Mouse (Mus musculus): ENCODE measurements at regions not wholly inside any gene's neighbourhood (a gene's known extent, or its start where the extent isn't known, plus 50 kb on each side); places are given as distances from the start of the nearest gene placed in this dataset.

DNA sequence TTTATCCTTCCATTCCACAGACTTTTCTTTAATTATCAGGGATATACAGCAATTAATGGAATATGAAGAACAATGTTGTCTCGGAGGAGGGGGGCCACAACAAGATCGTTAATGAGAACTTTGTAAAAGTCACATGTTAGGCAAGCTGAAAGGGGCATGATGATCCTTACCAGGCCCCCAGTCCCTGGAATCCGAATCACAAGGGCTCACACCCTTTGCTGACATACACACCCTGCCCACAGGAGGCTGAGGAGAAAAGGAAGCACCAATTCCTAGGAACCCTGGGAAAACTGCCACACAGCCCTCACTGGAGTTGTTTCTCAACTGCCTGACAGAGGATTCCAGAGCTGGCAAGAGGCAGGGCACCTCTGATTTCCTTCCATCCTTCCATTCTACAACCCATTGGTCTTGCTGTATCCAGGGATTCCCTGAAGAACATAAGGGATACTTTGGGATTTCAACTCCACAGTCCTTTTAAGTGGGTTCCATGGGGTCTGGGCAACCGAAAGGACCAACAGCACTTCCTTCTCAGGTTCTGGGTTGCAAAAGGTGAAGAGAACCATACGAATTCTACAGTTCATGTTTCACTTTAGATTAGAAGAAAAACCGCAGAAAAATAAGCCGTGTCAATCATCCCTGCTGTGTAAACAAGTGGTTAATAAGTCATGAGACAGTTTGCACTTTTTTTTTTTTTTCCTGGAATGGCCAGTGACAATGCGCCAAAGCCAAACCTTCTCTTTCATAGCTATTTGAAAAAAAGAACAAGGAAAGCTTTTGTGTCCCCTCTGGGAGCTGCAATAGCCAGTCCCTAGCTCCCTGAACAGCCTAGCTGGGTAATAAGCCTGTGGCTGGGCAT is 112.2 kb downstream of the Apob start:
- no peak for TF ChIP-seq CTCF (IDR thresholded peaks at IDR 0.05; ENCODE audit: low read depth)
- TF ChIP-seq EP300 (IDR thresholded peaks at IDR 0.05; ENCODE audit: low read depth), result no peak

Data from heart, postnatal 0 days (tissue).